Mouse (Mus musculus) spleen, postnatal 36 days (tissue): ENCODE results near the gene Tmem63b.

Experiments used
- DNase-seq, 2 experiments: peaks; one replicate each; pipeline ENCODE4 v3.0.0; 2022; ENCODE audit warnings: low spot score in 2 of 2, mixed read lengths in 1 of 2

Tmem63b gene

GRCm38 (mm10) chr17:45706796-45707195, 20.1 kb upstream of the Tmem63b start:
- DNase-seq, result no peak

GRCm38 (mm10) chr17:45703187-45703586, 16.5 kb upstream of the Tmem63b start:
- DNase-seq, result no peak

GRCm38 (mm10) chr17:45702254-45702653, 15.5 kb upstream of the Tmem63b start:
- no peak for DNase-seq

GRCm38 (mm10) chr17:45701236-45701591, 14.5 kb upstream of the Tmem63b start:
- DNase-seq, result no peak

GRCm38 (mm10) chr17:45700496-45701235, 14.0 kb upstream of the Tmem63b start:
- no peak for DNase-seq

- DNase-seq, result no peak
These were observed 12.5 kb upstream of the Tmem63b start for GRCm38 (mm10) chr17:45699039-45699740.

- DNase-seq, result no peak
These were observed 11.7 kb upstream of the Tmem63b start for GRCm38 (mm10) chr17:45698368-45698767.

- DNase-seq, result no peak
These were observed 10.3 kb upstream of the Tmem63b start for GRCm38 (mm10) chr17:45696981-45697380.

GRCm38 (mm10) chr17:45695227-45696120, 8.8 kb upstream of the Tmem63b start:
- DNase-seq, result no peak

- DNase-seq, result no peak
These were observed 7.3 kb upstream of the Tmem63b start for GRCm38 (mm10) chr17:45693812-45694565.

GRCm38 (mm10) chr17:45692159-45692558, 5.5 kb upstream of the Tmem63b start:
- DNase-seq, result no peak

- no peak for DNase-seq
These were observed 3.3 kb upstream of the Tmem63b start for GRCm38 (mm10) chr17:45690044-45690443.

- DNase-seq, result no peak
These were observed 2.4 kb upstream of the Tmem63b start for GRCm38 (mm10) chr17:45689120-45689519.

GRCm38 (mm10) chr17:45686093-45686619, 549 bp downstream of the Tmem63b start, which contains the start of gene Mrpl14:
Gene Mrpl14 (plus strand): TSS chr17:45686322.
- DNase-seq, result peak; percentile 86 to 90

GRCm38 (mm10) chr17:45685171-45686092, 1.3 kb downstream of the Tmem63b start:
- DNase-seq, result peak; percentile 33 to 40

GRCm38 (mm10) chr17:45684667-45685131, 2.0 kb downstream of the Tmem63b start:
- no peak for DNase-seq

GRCm38 (mm10) chr17:45682843-45683242, 3.9 kb downstream of the Tmem63b start:
- no peak for DNase-seq

- DNase-seq, result no peak
These were observed 5.1 kb downstream of the Tmem63b start for GRCm38 (mm10) chr17:45681588-45681987.

GRCm38 (mm10) chr17:45680391-45680980, 6.2 kb downstream of the Tmem63b start:
- DNase-seq, result no peak

- DNase-seq, result peak; percentile 39 to 48
These were observed 8.6 kb downstream of the Tmem63b start for GRCm38 (mm10) chr17:45678106-45678505.
